Mouse (Mus musculus): ENCODE data around the gene Tspan11. TPM values are rescaled to one million over a fixed set of nuclear protein-coding genes. Genes with fewer than 3 reads are reported as not detected.

The Tspan11 gene
- total RNA-seq (2023) = not detected

GRCm38 (mm10) chr6:127887511-127888421 lies at the start of gene Tspan11:
Gene Tspan11 (plus strand): TSS chr6:127887589.

Other genes starting within 250 kb of the Tspan11 start
- gene Prmt8, start 118.1 kb upstream of the Tspan11 start, total RNA-seq (2023) = not detected

Data from monocyte, adult 59 days (primary cell).